Mouse (Mus musculus): ENCODE results near the gene Hoxc12. TPM values are rescaled to one million over a fixed set of nuclear protein-coding genes. Genes with fewer than 3 reads are reported as not detected.

Hoxc12 gene
- total and polyA plus RNA-seq, 3 experiments: not detected

DNA sequence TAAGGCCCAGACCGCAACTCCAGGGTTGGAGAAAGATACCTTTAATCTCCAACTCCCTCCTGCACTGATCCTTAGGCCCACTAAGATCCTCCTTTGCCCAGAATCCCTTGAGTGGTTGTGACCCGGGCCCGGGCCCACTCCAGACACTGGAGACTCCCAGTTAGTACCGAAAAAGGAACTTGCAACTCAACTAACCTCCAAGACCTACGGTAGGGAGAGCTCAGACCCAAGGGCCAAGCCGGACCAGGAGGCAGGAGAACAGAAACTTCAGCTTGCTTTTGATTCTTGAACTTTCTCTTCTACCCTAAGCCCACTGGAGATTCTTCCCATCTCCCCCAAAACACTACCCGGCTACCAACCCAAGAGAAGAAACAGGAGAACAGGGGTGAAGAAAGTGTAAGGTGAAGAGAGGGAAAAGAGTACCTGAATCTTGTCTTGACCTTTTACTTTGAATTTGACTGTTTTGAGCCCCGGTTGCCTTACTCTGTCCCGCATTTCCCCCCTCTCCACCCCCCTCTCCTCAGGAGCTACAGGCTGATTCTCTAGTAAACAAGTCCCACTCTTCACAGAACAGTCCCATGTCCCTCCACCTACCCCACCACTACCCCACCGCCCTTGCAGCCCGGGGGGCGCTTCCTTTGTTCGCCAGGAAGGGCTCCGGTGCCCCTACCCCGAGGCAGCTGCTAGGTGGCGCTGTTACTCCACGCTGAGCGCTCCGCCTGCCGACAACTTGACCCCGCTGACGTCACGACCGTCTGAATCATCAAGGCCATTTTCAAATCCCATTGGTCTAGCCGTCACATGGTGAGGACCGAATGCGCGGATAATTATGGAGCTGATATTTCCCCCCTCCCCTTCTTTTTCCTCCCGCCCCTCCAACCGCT, 29.6 kb downstream of the Hoxc12 start (continued):
- no peak for TF ChIP-seq GABPA (IDR thresholded peaks at IDR 0.05; ENCODE audit: insufficient replicate concordance, low read depth, low read length)
- no peak for TF ChIP-seq POLR2AphosphoS2 (IDR thresholded peaks at IDR 0.05; ENCODE audit: low read depth, low read length)
- TF ChIP-seq E2F4 (IDR thresholded peaks at IDR 0.05; ENCODE audit: insufficient replicate concordance, low read depth, low read length): no peak
- no peak for TF ChIP-seq NRF1 (IDR thresholded peaks at IDR 0.05; ENCODE audit: low read depth, low read length)
- TF ChIP-seq RAD21 (IDR thresholded peaks at IDR 0.05; ENCODE audit: low read depth, low read length): peak; percentile 98

GRCm38 (mm10) chr15:102966776-102967311, 30.3 kb downstream of the Hoxc12 start, which contains the start of gene Hoxc10:
Hoxc10 (plus strand) TSS chr15:102966796.
- no peak for TF ChIP-seq USF1 (IDR thresholded peaks at IDR 0.05; ENCODE audit: low read depth, low read length)
- dilution Hi-C loops (cut with MboI; ENCODE audit: extremely low pct_ligation_motif_present, extremely low pct_unique_long_range_greater_than_20kb, low sequenced_read_pairs): no loop called here
- H3K9ac ChIP-seq (ENCODE audit: insufficient read depth, low read depth): peak within 1 kb of the TSS; percentile 15; the same call in 1 of the 2 replicates
- no peaks in the 10 kb centered on the region for H3K36me3 ChIP-seq (replicated peaks in 1 of 2; ENCODE audit: control insufficient read depth in 1 of 2, insufficient read depth in 1 of 2, low read length in 1 of 2)
- no peak for DNase-seq (ENCODE audit: extremely low read depth)
- peak within 1 kb of the TSS; percentile 74 for H3K4me2 ChIP-seq (ENCODE audit: insufficient read depth, low read depth, poor library complexity, severe bottlenecking)
- peak within 1 kb of the TSS in 2 of 3 experiments; percentile 21 to 23 for H3K4me3 ChIP-seq (replicated peaks in 1 of 3; ENCODE audit: low read depth in 2 of 3, low read length in 2 of 3, poor library complexity in 1 of 3)
- no peak within 1 kb of the TSS for H3K27ac ChIP-seq (ENCODE audit: insufficient read depth, low read depth)
- H3K79me2 ChIP-seq (replicated peaks; ENCODE audit: control insufficient read depth, extremely low read depth, insufficient read depth, poor library complexity, severe bottlenecking): no peaks in the 10 kb centered on the region
- H3K4me1 ChIP-seq (ENCODE audit: control insufficient read depth in 1 of 2, insufficient read depth in 2 of 2): peaks cover 9 to 28% of the 10 kb centered on the region in 2 experiments
- H3K9me3 ChIP-seq (replicated peaks; ENCODE audit: low read length): no peaks in the 10 kb centered on the region
- peaks cover 93% of the 10 kb centered on the region for H3K27me3 ChIP-seq (replicated peaks)
- in situ Hi-C loops (cut with MboI; ENCODE audit: low pct_ligation_motif_present, low pct_unique_long_range_greater_than_20kb, low sequenced_read_pairs): no loop called here

DNA sequence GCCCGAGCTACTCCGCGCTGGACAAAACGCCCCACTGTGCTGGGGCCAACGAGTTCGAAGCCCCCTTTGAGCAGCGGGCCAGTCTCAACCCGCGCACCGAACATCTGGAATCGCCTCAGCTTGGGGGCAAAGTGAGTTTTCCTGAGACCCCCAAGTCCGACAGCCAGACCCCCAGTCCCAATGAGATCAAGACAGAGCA, 30.7 kb downstream of the Hoxc12 start, which contains the start of gene Hoxc5:
TSS of gene Hoxc5 (plus strand) at position 132 of the 199 bp plus-strand sequence.
- peaks cover 95% of the 10 kb centered on the region for H3K27me3 ChIP-seq (replicated peaks)
- H3K79me2 ChIP-seq (replicated peaks; ENCODE audit: control insufficient read depth, extremely low read depth, insufficient read depth, poor library complexity, severe bottlenecking): no peaks in the 10 kb centered on the region
- peak within 1 kb of the TSS; percentile 74 for H3K4me2 ChIP-seq (ENCODE audit: insufficient read depth, low read depth, poor library complexity, severe bottlenecking)
- H3K27ac ChIP-seq (ENCODE audit: insufficient read depth, low read depth): no peak within 1 kb of the TSS
- H3K36me3 ChIP-seq (replicated peaks in 1 of 2; ENCODE audit: control insufficient read depth in 1 of 2, insufficient read depth in 1 of 2, low read length in 1 of 2): no peaks in the 10 kb centered on the region
- dilution Hi-C loops (cut with MboI; ENCODE audit: extremely low pct_ligation_motif_present, extremely low pct_unique_long_range_greater_than_20kb, low sequenced_read_pairs) (no loop called here), in situ Hi-C loops (cut with MboI; ENCODE audit: low pct_ligation_motif_present, low pct_unique_long_range_greater_than_20kb, low sequenced_read_pairs) (no loop called here)
- TF ChIP-seq CHD1 (IDR thresholded peaks at IDR 0.05; ENCODE audit: low read depth, low read length) (no peak), PAX5 (IDR thresholded peaks at IDR 0.05; ENCODE audit: low read length) (no peak), HCFC1 (IDR thresholded peaks at IDR 0.05; ENCODE audit: low read depth, low read length) (no peak), E2F4 (IDR thresholded peaks at IDR 0.05; ENCODE audit: insufficient replicate concordance, low read depth, low read length) (no peak), ZMIZ1 (IDR thresholded peaks at IDR 0.05; ENCODE audit: low read depth, low read length) (no peak), EP300 (IDR thresholded peaks at IDR 0.05; ENCODE audit: low read length) (no peak), RCOR1 (conservative IDR thresholded peaks at IDR 0.05; ENCODE audit: low read depth, low read length) (no peak), NRF1 (IDR thresholded peaks at IDR 0.05; ENCODE audit: low read depth, low read length) (no peak), MAX (IDR thresholded peaks at IDR 0.05; ENCODE audit: low read length) (no peak), ZC3H11A (IDR thresholded peaks at IDR 0.05; ENCODE audit: low read depth, low read length) (no peak), GABPA (IDR thresholded peaks at IDR 0.05; ENCODE audit: insufficient replicate concordance, low read depth, low read length) (no peak), ZNF384 (IDR thresholded peaks at IDR 0.05; ENCODE audit: low read depth, low read length) (no peak), MAZ (IDR thresholded peaks at IDR 0.05; ENCODE audit: low read depth, low read length) (no peak), JUND (conservative IDR thresholded peaks at IDR 0.05; ENCODE audit: low read depth, low read length) (no peak), SIN3A (IDR thresholded peaks at IDR 0.05; ENCODE audit: low read length) (no peak)
- H3K9ac ChIP-seq (ENCODE audit: insufficient read depth, low read depth): peak within 1 kb of the TSS; percentile 15; the same call in 1 of the 2 replicates
- peak within 1 kb of the TSS in 2 of 3 experiments; percentile 21 to 23 for H3K4me3 ChIP-seq (replicated peaks in 1 of 3; ENCODE audit: low read depth in 2 of 3, low read length in 2 of 3, poor library complexity in 1 of 3)
- no peaks in the 10 kb centered on the region for H3K9me3 ChIP-seq (replicated peaks; ENCODE audit: low read length)
- H3K4me1 ChIP-seq (ENCODE audit: control insufficient read depth in 1 of 2, insufficient read depth in 2 of 2): peaks cover 9 to 28% of the 10 kb centered on the region in 2 experiments
- DNase-seq (ENCODE audit: extremely low read depth): no peak
